Mouse (Mus musculus): ENCODE measurements around the gene Fhad1.

Gene Fhad1

DNA sequence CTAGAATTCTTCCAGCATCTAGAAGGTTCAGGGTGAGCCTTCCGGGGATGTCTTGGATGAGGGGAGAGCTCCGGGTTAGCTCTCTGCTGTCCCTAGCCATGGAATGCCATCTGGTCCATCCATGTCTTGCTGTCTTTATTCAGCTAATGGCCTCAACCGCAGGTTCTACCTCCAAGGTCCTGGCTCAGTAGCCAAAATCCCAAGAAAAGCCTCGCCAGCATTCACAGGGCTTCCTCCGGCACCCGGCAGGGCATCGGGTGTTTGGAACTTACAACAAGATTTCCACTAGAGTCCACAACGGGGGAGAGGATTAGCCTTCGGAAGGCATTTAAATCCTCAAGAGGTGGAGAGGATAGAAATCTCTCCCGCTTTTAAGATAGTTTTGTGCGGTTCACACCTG lies 84.9 kb downstream of the Fhad1 start:
- DNase-seq (ENCODE audit: low read depth): no peak

DNA sequence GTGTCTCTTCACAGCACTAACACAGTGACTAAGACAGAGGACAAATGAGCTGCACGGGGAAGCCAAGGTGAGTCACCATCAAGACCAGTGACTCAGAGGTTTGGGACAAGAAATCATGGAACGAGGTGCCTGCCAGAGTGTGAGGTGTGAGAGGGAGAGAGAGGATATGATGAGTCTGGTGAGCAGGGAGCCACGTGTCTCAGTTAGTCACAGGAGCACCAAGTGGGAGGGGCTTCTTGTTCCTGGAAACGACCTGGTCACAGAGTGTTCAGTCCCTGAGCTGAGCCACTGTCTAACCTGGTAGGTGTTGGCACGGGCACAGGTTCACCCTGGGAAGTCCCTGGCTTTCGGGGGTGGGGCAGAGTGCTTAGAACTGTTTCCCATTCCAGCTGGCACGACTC lies 86.0 kb downstream of the Fhad1 start:
- DNase-seq (ENCODE audit: low read depth): peak; percentile 24

DNA sequence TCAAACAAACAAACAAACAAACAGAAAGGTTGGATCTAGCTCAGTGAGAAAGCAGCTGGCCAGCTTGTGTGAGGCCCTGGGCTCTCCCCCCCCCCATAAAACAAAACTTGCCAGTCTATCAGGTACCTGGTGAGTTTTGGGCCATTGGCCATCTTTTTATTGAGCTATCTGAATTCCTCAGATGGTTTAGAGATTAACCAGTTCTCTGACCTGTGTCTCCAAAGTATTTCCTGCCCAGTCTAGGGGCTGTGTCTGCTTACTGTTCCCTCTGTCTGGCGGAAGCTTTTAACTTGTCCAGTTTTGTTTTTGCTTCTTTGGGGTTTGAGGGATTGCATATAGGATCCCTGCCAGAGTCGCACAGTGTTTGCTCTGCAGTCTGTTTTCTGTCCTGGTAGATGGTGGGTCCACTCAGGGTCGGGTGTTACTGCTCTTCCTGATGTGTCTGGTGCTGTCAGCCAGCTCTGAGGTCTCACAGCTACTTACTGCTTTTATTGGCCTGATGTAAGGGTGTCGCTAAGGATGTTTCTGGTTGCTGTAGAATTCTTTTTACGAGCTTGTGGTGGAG lies 89.0 kb downstream of the Fhad1 start:
- DNase-seq (ENCODE audit: low read depth): no peak

GRCm38 (mm10) chr4:141923961-141924360 lies 90.9 kb downstream of the Fhad1 start:
- no peak for DNase-seq (ENCODE audit: low read depth)

DNA sequence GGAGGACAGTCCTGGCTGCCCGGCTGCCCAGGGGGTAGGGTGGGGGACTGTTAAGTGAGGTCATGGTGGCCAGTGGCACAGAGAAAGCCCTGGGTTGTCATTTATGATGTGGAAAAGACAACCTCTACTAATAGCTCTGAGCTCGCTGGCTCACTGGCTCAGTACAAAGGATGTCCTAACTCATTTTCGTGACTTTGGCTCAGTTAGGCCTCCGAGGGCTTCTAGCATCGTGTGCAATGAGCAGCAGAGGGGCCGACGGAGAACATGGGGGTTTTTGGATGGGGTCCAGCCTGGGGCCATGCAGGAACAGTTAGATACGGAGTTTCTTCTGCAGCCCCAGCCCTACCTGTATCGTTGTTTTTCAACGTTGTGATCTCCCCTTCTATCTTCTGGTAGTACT lies 94.5 kb downstream of the Fhad1 start:
- no peak for DNase-seq (ENCODE audit: low read depth)

DNA sequence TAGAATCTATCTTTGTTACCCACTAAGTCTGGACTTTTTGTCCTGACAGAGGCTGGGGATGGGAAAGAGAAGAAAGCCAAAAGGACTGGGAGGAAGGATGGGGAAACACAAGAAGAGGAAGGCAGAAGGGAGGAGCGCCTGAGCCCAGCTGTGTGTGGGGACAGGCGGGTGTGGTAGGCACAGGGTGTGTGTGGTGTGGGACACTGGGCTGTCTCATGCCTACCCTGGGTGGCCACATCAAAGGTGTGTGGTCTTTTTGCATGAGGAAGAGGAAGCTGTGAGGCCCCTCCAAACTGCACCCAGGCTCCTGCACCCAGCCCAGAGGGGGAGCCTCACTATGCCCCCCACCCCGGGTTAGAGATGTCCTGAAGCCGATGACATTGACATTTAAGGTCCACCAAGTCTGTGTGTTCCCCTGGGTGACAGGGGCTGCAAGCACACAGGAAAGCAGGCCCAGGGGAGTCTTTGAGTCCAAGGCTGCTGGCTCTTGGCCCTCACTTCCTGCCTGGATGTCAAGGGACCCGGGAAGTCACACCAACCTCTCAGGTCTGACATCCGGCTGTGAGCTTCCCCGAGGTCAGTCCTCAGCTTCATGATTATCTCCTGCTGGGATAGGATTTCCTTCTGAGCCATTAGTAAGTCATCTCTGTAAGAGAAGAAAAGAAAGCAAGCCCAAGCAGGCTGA lies 97.0 kb downstream of the Fhad1 start:
- DNase-seq (ENCODE audit: low read depth): no peak

- no peak for DNase-seq (ENCODE audit: low read depth)
These were observed 100.8 kb downstream of the Fhad1 start for GRCm38 (mm10) chr4:141914040-141914439.

GRCm38 (mm10) chr4:141913201-141913993 lies 101.5 kb downstream of the Fhad1 start:
- no peak for DNase-seq (ENCODE audit: low read depth)

DNA sequence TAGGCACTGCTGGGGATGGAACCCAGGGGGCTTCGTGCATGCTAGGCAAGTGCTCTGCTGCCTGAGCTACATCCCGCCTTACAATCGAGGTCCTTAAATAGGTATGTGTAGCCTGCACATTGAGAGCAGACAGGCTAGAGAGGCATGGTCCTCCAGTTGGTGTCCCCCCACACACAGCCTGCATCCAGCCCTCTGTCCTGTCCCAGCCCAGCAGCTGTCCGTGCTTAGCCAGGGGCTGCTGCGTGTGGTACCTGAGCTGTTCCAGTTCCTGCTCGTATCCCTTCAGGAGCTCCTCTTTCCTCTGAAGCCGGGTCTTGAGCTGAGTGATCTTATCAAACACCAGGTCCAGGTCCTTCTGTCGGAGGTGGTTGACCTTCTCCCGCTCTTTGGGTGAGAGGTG lies 110.2 kb downstream of the Fhad1 start:
- no peak for DNase-seq (ENCODE audit: low read depth)

GRCm38 (mm10) chr4:141902479-141902858 lies 112.4 kb downstream of the Fhad1 start:
- no peak for DNase-seq (ENCODE audit: low read depth)

GRCm38 (mm10) chr4:141901711-141902478 lies 113.0 kb downstream of the Fhad1 start:
- no peak for DNase-seq (ENCODE audit: low read depth)

DNA sequence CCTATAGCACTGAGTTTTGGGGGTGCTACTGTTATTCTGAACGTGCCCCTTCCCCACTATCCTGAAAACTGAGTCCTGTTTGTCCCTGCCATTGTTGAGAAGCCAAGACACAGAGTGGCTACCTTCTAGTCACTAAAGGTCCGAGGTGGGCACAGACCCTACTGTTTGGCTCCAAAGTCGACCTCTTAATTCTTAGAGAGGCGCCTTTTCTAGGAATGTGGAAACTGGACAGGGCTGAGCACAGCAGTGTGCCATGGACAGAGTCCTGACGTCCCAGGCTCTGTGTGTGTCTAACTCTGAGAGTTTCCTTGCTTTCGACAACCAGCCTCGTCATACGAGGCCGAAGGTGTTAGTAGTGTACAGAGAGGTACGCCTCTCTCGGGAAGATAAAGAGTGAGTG lies 114.5 kb downstream of the Fhad1 start:
- no peak for DNase-seq (ENCODE audit: low read depth)

DNA sequence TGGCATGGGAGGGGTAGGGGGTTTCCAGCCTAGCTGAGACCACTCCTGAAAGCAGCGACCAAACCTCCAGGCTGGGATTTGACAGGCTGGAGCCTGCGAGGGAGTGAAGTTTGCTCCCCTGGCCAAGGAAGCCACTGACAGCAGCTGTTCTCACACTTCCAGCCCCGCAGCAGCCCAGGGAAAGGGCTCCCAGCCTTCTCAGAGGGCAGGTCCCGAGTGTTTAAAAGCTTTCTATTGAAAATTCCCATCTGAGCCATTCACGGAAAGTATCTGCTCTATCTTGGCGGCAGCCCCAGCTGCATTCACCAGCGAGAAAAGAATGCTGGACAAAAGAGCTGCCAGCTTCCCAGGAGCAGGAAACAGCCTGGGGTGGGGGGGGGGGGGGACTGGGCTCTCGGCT lies 114.9 kb downstream of the Fhad1 start:
- DNase-seq (ENCODE audit: low read depth): no peak

- DNase-seq (ENCODE audit: low read depth): no peak
These were observed 116.0 kb downstream of the Fhad1 start for GRCm38 (mm10) chr4:141898905-141899304.

GRCm38 (mm10) chr4:141897838-141898237 lies 117.0 kb downstream of the Fhad1 start:
- DNase-seq (ENCODE audit: low read depth): no peak

DNA sequence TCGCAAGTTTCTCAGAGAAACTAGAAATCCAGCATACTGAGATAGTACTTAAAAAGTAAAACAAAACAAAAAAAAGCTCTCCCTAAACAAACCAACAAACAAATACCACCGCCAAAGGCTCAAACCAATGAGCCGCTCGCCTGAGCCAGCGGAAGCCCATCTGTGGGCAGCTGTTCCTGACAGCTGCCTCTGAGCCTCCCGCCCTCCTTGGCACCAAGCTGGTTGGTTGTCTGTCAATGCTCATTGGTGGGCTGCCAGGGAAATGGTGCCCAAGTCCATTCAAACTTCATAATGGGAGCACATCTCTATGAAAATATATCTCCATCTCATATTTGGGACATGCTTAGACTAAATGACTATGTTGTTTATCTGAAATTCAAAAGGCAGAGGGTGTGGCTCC lies 117.7 kb downstream of the Fhad1 start:
- DNase-seq (ENCODE audit: low read depth): no peak

GRCm38 (mm10) chr4:141895772-141896171 lies 119.1 kb downstream of the Fhad1 start:
- DNase-seq (ENCODE audit: low read depth): peak; percentile 46

- no peak for DNase-seq (ENCODE audit: low read depth)
These were observed 121.6 kb downstream of the Fhad1 start for GRCm38 (mm10) chr4:141893157-141893784.

- no peak for DNase-seq (ENCODE audit: low read depth)
These were observed 128.4 kb downstream of the Fhad1 start for GRCm38 (mm10) chr4:141886385-141886968.

GRCm38 (mm10) chr4:141885451-141885850 lies 129.4 kb downstream of the Fhad1 start:
- DNase-seq (ENCODE audit: low read depth): no peak

- no peak for DNase-seq (ENCODE audit: low read depth)
These were observed 132.0 kb downstream of the Fhad1 start for GRCm38 (mm10) chr4:141882858-141883257.

- no peak for DNase-seq (ENCODE audit: low read depth)
These were observed 132.9 kb downstream of the Fhad1 start for GRCm38 (mm10) chr4:141881950-141882349.

Measured in c-Kit-positive CD71-negative TER-119-negative erythroid progenitor cells, embryonic 14.5 days (primary cell).